Mouse (Mus musculus) heart, postnatal 0 days (tissue): ENCODE measurements around the gene Myh10.
A peak's percentile ranks its signal among the peaks of the same experiment; 100 is the strongest.

Experiments used
- CTCF ChIP-seq: IDR thresholded peaks from 2 replicates; pipeline ENCODE4 v1.5.1; 2016; ENCODE audit warnings: antibody characterized with exemption, control low read depth, low read depth
- EP300 ChIP-seq: IDR thresholded peaks from 2 replicates; pipeline ENCODE4 v1.6.1; 2016; ENCODE audit warnings: antibody characterized with exemption, low read depth

- peak; percentile 39 for TF ChIP-seq CTCF
- TF ChIP-seq EP300, result no peak
These were observed 59.6 kb downstream of the Myh10 start for GRCm38 (mm10) chr11:68750938-68751337.
